ENCODE assay signal across 11 mouse cellular contexts in genomic region chr12:80815298-80815697, GRCm38 (mm10). TPM values are rescaled to one million over a fixed set of nuclear protein-coding genes. Genes with fewer than 3 reads are reported as not detected.
A peak's percentile ranks its signal among the peaks of the same experiment; 100 is the strongest.
DNase-seq lines count a peak whose midpoint lies in the region; ATAC-seq lines count a peak whose summit lies in the region.
"Had no signal": no experiment of that assay in that cellular context is flagged by ENCODE, and none has a peak within 500 bp of the region (broad histone marks: within the 10 kb centered on the region; RNA-seq: fewer than 3 reads in every experiment).

No protein-coding gene starts in this region.

- peak overlapping the region; percentile 28 to 50; a peak in 2 of 4 replicates for H3K27ac ChIP-seq in heart, embryonic 14.5 days (replicated peaks in 1 of 2; ENCODE audit: control insufficient read depth in 1 of 2, insufficient read depth in 1 of 2, low read depth in 2 of 2, low read length in 2 of 2)
- H3K27ac ChIP-seq in liver, embryonic 13.5 days: peak overlapping the region; percentile 82
- H3K27ac ChIP-seq: kidney, embryonic 15.5 days; lung, embryonic 15.5 days had no signal

- no peaks in the 10 kb centered on the region for H3K27me3 ChIP-seq in heart, embryonic 14.5 days (ENCODE audit: control insufficient read depth, insufficient read depth, low read length)
- no peaks in the 10 kb centered on the region for H3K27me3 ChIP-seq in liver, embryonic 13.5 days
- H3K27me3 ChIP-seq: kidney, embryonic 15.5 days; lung, embryonic 15.5 days had no signal

- H3K4me2 ChIP-seq in heart, embryonic 14.5 days (ENCODE audit: low read length): no peak overlapping the region
- peak overlapping the region; percentile 32 for H3K4me2 ChIP-seq in liver, embryonic 13.5 days
- H3K4me2 ChIP-seq: kidney, embryonic 15.5 days; lung, embryonic 15.5 days had no signal

- H3K4me3 ChIP-seq in heart, embryonic 14.5 days (ENCODE audit: control insufficient read depth in 1 of 2, insufficient read depth in 1 of 2, low read depth in 1 of 2, low read length in 2 of 2): no peak overlapping the region
- H3K4me3 ChIP-seq in liver, embryonic 13.5 days (replicated peaks): no peak overlapping the region
- H3K4me3 ChIP-seq: kidney, embryonic 15.5 days; lung, embryonic 15.5 days had no signal

- ATAC-seq in heart, embryonic 14.5 days (ENCODE audit: insufficient number of reproducible peaks, insufficient read depth, low FRiP score, low read depth): no peak
- 0 out of 2 replicates have a peak, but pooled peaks have one; percentile 8 for ATAC-seq in liver, embryonic 13.5 days (ENCODE audit: low read depth)
- ATAC-seq: forebrain, embryonic 14.5 days had no signal

- H3K36me3 ChIP-seq in heart, embryonic 14.5 days (ENCODE audit: control insufficient read depth, insufficient read depth, low read length): no peaks in the 10 kb centered on the region
- H3K36me3 ChIP-seq in liver, embryonic 13.5 days: no peaks in the 10 kb centered on the region
- H3K36me3 ChIP-seq: kidney, embryonic 15.5 days; lung, embryonic 15.5 days had no signal

- H3K9ac ChIP-seq in heart, embryonic 14.5 days (ENCODE audit: low read length): no peak overlapping the region
- peak overlapping the region; percentile 44 for H3K9ac ChIP-seq in liver, embryonic 13.5 days
- H3K9ac ChIP-seq: kidney, embryonic 15.5 days; lung, embryonic 15.5 days had no signal

- WGBS in heart, embryonic 14.5 days: 15% methylated on average over 1 of the region's 1 CpGs
- 10% methylated on average over 1 of the region's 1 CpGs for WGBS in liver, embryonic 13.5 days (ENCODE audit: insufficient replicate concordance)

- DNase-seq in heart, adult 9 months (ENCODE audit: low spot score in 2 of 2): no peak
- DNase-seq in thymus, postnatal 25 days: peak; percentile 33
- DNase-seq in thymus, postnatal 4 days: no peak
- DNase-seq in liver, embryonic 13.5 days: no peak
- DNase-seq in ovary, adult 18-20 months (ENCODE audit: low spot score): no peak
- DNase-seq in left cerebral cortex, adult 18-20 months (ENCODE audit: low spot score in 2 of 2): no peak
- DNase-seq: retina, postnatal 1 day had no signal

- peaks cover 10 to 75% of the 10 kb centered on the region in 2 experiments for H3K4me1 ChIP-seq in heart, embryonic 14.5 days (ENCODE audit: control insufficient read depth in 2 of 2, insufficient read depth in 2 of 2, low read length in 2 of 2)
- H3K4me1 ChIP-seq in liver, embryonic 13.5 days (replicated peaks): peaks cover 97% of the 10 kb centered on the region

- no peaks in the 10 kb centered on the region for H3K9me3 ChIP-seq in heart, embryonic 14.5 days (ENCODE audit: control insufficient read depth, low read length)
- no peaks in the 10 kb centered on the region for H3K9me3 ChIP-seq in liver, embryonic 13.5 days (replicated peaks)
- H3K9me3 ChIP-seq: kidney, embryonic 15.5 days; lung, embryonic 15.5 days had no signal

RNA-seq across cellular contexts. Expression of gene Susd6, which starts 25.0 kb away (rescaled TPM):
- polyA plus RNA-seq in heart, embryonic 14.5 days (2014; fragmentation: Nextera tagmentation; extraction: Ambion mirVana): 22.3 and 22.5 TPM in 2 replicates
- polyA plus RNA-seq in liver, embryonic 13.5 days (2015; fragmentation: Nextera tagmentation; extraction: Ambion mirVana): 9.4 and 11.6 TPM in 2 replicates
- total RNA-seq in left cerebral cortex, adult 18-20 months (2021): 10 to 100 TPM; 34.8 to 35.7 TPM

RNA-seq across cellular contexts. Expression of gene Ccdc177, which starts 54.8 kb away (rescaled TPM):
- polyA plus RNA-seq in heart, embryonic 14.5 days (2014; fragmentation: Nextera tagmentation; extraction: Ambion mirVana): not detected in 2 replicates
- polyA plus RNA-seq in liver, embryonic 13.5 days (2015; fragmentation: Nextera tagmentation; extraction: Ambion mirVana): not detected in 2 replicates
- total RNA-seq in left cerebral cortex, adult 18-20 months (2021): 10 to 100 TPM; 11.4 to 12.2 TPM
